Mouse (Mus musculus): Measurements from ENCODE around the gene Smoc1. TPM values are rescaled to one million over a fixed set of nuclear protein-coding genes. Genes with fewer than 3 reads are reported as not detected.

The Smoc1 gene
- polyA plus RNA-seq, 1 experiment, result 41.7 TPM

- peak overlapping the region; percentile 96 for H3K27ac ChIP-seq (ENCODE audit: control insufficient read depth, insufficient read depth, low read length)
- H3K27me3 ChIP-seq (ENCODE audit: control insufficient read depth, insufficient read depth, low read length), result no peaks in the 10 kb centered on the region
- H3K4me3 ChIP-seq (ENCODE audit: control insufficient read depth, insufficient read depth, low read length), result no peak overlapping the region
- TF ChIP-seq POLR2A (IDR thresholded peaks at IDR 0.05; ENCODE audit: control insufficient read depth, extremely low read depth, insufficient read depth, low read length, poor library complexity), result no peak
- TF ChIP-seq CTCF (IDR thresholded peaks at IDR 0.05; ENCODE audit: borderline replicate concordance, control insufficient read depth, extremely low read depth, insufficient read depth, low read length, poor library complexity), result no peak
- 91% methylated on average over 6 of the region's 6 CpGs for whole genome bisulfite sequencing
- H3K36me3 ChIP-seq (ENCODE audit: control insufficient read depth, insufficient read depth, low read length), result no peaks in the 10 kb centered on the region
- DNase-seq, result no peak
- peaks cover 24% of the 10 kb centered on the region for H3K4me1 ChIP-seq (replicated peaks; ENCODE audit: control insufficient read depth, insufficient read depth, low read length)
These were observed 35.3 kb downstream of the Smoc1 start for GRCm38 (mm10) chr12:81061831-81062361.

GRCm38 (mm10) chr12:81063336-81063955 lies 36.8 kb downstream of the Smoc1 start:
- H3K4me1 ChIP-seq (replicated peaks; ENCODE audit: control insufficient read depth, insufficient read depth, low read length), result peaks cover 19% of the 10 kb centered on the region
- no peak for TF ChIP-seq CTCF (IDR thresholded peaks at IDR 0.05; ENCODE audit: borderline replicate concordance, control insufficient read depth, extremely low read depth, insufficient read depth, low read length, poor library complexity)
- no peak for TF ChIP-seq POLR2A (IDR thresholded peaks at IDR 0.05; ENCODE audit: control insufficient read depth, extremely low read depth, insufficient read depth, low read length, poor library complexity)
- 56% methylated on average over 6 of the region's 6 CpGs for WGBS
- H3K27me3 ChIP-seq (ENCODE audit: control insufficient read depth, insufficient read depth, low read length), result no peaks in the 10 kb centered on the region
- H3K27ac ChIP-seq (ENCODE audit: control insufficient read depth, insufficient read depth, low read length), result peak overlapping the region; percentile 90
- peak; percentile 63 for DNase-seq
- no peaks in the 10 kb centered on the region for H3K36me3 ChIP-seq (ENCODE audit: control insufficient read depth, insufficient read depth, low read length)
- no peak overlapping the region for H3K4me3 ChIP-seq (ENCODE audit: control insufficient read depth, insufficient read depth, low read length)

- Histone ChIP-seq H3K4me1 (replicated peaks; ENCODE audit: control insufficient read depth, insufficient read depth, low read length) (no peaks in the 10 kb centered on the region), H3K36me3 (ENCODE audit: control insufficient read depth, insufficient read depth, low read length) (no peaks in the 10 kb centered on the region), H3K4me3 (ENCODE audit: control insufficient read depth, insufficient read depth, low read length) (no peak overlapping the region), H3K27me3 (ENCODE audit: control insufficient read depth, insufficient read depth, low read length) (no peaks in the 10 kb centered on the region), H3K27ac (ENCODE audit: control insufficient read depth, insufficient read depth, low read length) (no peak overlapping the region)
- no peak for TF ChIP-seq CTCF (IDR thresholded peaks at IDR 0.05; ENCODE audit: borderline replicate concordance, control insufficient read depth, extremely low read depth, insufficient read depth, low read length, poor library complexity)
- TF ChIP-seq POLR2A (IDR thresholded peaks at IDR 0.05; ENCODE audit: control insufficient read depth, extremely low read depth, insufficient read depth, low read length, poor library complexity), result no peak
- 100% methylated on average over 2 of the region's 2 CpGs for WGBS
- DNase-seq, result no peak
These were observed 47.5 kb downstream of the Smoc1 start for GRCm38 (mm10) chr12:81074139-81074538.

- no peak for TF ChIP-seq CTCF (IDR thresholded peaks at IDR 0.05; ENCODE audit: borderline replicate concordance, control insufficient read depth, extremely low read depth, insufficient read depth, low read length, poor library complexity)
- TF ChIP-seq POLR2A (IDR thresholded peaks at IDR 0.05; ENCODE audit: control insufficient read depth, extremely low read depth, insufficient read depth, low read length, poor library complexity), result no peak
- Histone ChIP-seq H3K4me3 (ENCODE audit: control insufficient read depth, insufficient read depth, low read length) (no peak overlapping the region), H3K4me1 (replicated peaks; ENCODE audit: control insufficient read depth, insufficient read depth, low read length) (no peaks in the 10 kb centered on the region), H3K27ac (ENCODE audit: control insufficient read depth, insufficient read depth, low read length) (no peak overlapping the region), H3K36me3 (ENCODE audit: control insufficient read depth, insufficient read depth, low read length) (no peaks in the 10 kb centered on the region), H3K27me3 (ENCODE audit: control insufficient read depth, insufficient read depth, low read length) (no peaks in the 10 kb centered on the region)
- DNase-seq, result no peak
- 77% methylated on average over 3 of the region's 3 CpGs for WGBS
These were observed 48.3 kb downstream of the Smoc1 start for GRCm38 (mm10) chr12:81074941-81075340.

- Histone ChIP-seq H3K4me3 (ENCODE audit: control insufficient read depth, insufficient read depth, low read length) (no peak overlapping the region), H3K36me3 (ENCODE audit: control insufficient read depth, insufficient read depth, low read length) (no peaks in the 10 kb centered on the region), H3K27ac (ENCODE audit: control insufficient read depth, insufficient read depth, low read length) (no peak overlapping the region), H3K27me3 (ENCODE audit: control insufficient read depth, insufficient read depth, low read length) (no peaks in the 10 kb centered on the region), H3K4me1 (replicated peaks; ENCODE audit: control insufficient read depth, insufficient read depth, low read length) (no peaks in the 10 kb centered on the region)
- 83% methylated on average over 2 of the region's 2 CpGs for WGBS
- TF ChIP-seq POLR2A (IDR thresholded peaks at IDR 0.05; ENCODE audit: control insufficient read depth, extremely low read depth, insufficient read depth, low read length, poor library complexity), result no peak
- no peak for DNase-seq
These were observed 51.5 kb downstream of the Smoc1 start for GRCm38 (mm10) chr12:81077953-81078646.

GRCm38 (mm10) chr12:81080345-81080744 lies 53.7 kb downstream of the Smoc1 start:
- Histone ChIP-seq H3K27ac (ENCODE audit: control insufficient read depth, insufficient read depth, low read length) (no peak overlapping the region), H3K4me1 (replicated peaks; ENCODE audit: control insufficient read depth, insufficient read depth, low read length) (no peaks in the 10 kb centered on the region), H3K36me3 (ENCODE audit: control insufficient read depth, insufficient read depth, low read length) (no peaks in the 10 kb centered on the region), H3K27me3 (ENCODE audit: control insufficient read depth, insufficient read depth, low read length) (no peaks in the 10 kb centered on the region), H3K4me3 (ENCODE audit: control insufficient read depth, insufficient read depth, low read length) (no peak overlapping the region)
- DNase-seq, result no peak
- 92% methylated on average over 5 of the region's 5 CpGs for WGBS
- TF ChIP-seq POLR2A (IDR thresholded peaks at IDR 0.05; ENCODE audit: control insufficient read depth, extremely low read depth, insufficient read depth, low read length, poor library complexity), result no peak
- no peak for TF ChIP-seq CTCF (IDR thresholded peaks at IDR 0.05; ENCODE audit: borderline replicate concordance, control insufficient read depth, extremely low read depth, insufficient read depth, low read length, poor library complexity)

Data from thymus, adult 2 months (tissue).